Mouse (Mus musculus): ENCODE measurements around the gene Wdr12. TPM values are rescaled to one million over a fixed set of nuclear protein-coding genes. Genes with fewer than 3 reads are reported as not detected.
"Not testable (repeated sequence)": the region's sequence is repeated elsewhere in the genome, so short reads cannot be mapped to it uniquely, and the experiment has no call there.

The Wdr12 gene
- 43.7 and 46.8 TPM in 2 replicates for polyA plus RNA-seq (2016; fragmentation: Nextera tagmentation; extraction: Ambion mirVana)

- Histone ChIP-seq H3K27ac (replicated peaks) (peak within 1 kb of the TSS; percentile 98), H3K4me2 (replicated peaks) (peak within 1 kb of the TSS; percentile 86), H3K9ac (replicated peaks) (peak within 1 kb of the TSS; percentile 93), H3K4me3 (peak within 1 kb of the TSS; percentile 94), H3K9me3 (no peaks in the 10 kb centered on the region), H3K36me3 (peaks cover 8% of the 10 kb centered on the region; the same call in 1 of the 2 replicates), H3K27me3 (no peaks in the 10 kb centered on the region), H3K4me1 (peaks cover 7% of the 10 kb centered on the region)
- peak; percentile 97 for ATAC-seq (ENCODE audit: low FRiP score, low read depth)
- WGBS = under 1% methylated on average over 63 of the region's 71 CpGs
These were observed at the start of gene Wdr12, which contains the start of gene Carf for GRCm38 (mm10) chr1:60098024-60098781. Gene Wdr12 (minus strand): TSS chr1:60098645. Gene Carf (plus strand): TSS chr1:60098247.

- H3K27me3 ChIP-seq = no peaks in the 10 kb centered on the region
- no peak overlapping the region for H3K4me2 ChIP-seq (replicated peaks)
- WGBS = 43% methylated on average over 9 of the region's 9 CpGs
- H3K4me3 ChIP-seq = no peak overlapping the region
- H3K9ac ChIP-seq (replicated peaks) = no peak overlapping the region
- no peak overlapping the region for H3K27ac ChIP-seq (replicated peaks)
- no peaks in the 10 kb centered on the region for H3K36me3 ChIP-seq
- no peaks in the 10 kb centered on the region for H3K9me3 ChIP-seq
- no peak for ATAC-seq (ENCODE audit: low FRiP score, low read depth)
- H3K4me1 ChIP-seq = no peaks in the 10 kb centered on the region
These were observed 38.9 kb upstream of the Wdr12 start for GRCm38 (mm10) chr1:60137346-60137745.

- H3K36me3 ChIP-seq = peaks cover 8% of the 10 kb centered on the region
- H3K9ac ChIP-seq (replicated peaks) = no peak overlapping the region
- H3K4me3 ChIP-seq = no peak overlapping the region
- H3K27me3 ChIP-seq = no peaks in the 10 kb centered on the region
- ATAC-seq (ENCODE audit: low FRiP score, low read depth) = no peak
- 84% methylated on average over 7 of the region's 7 CpGs for WGBS
- peaks cover 4% of the 10 kb centered on the region; the same call in 1 of the 2 replicates for H3K9me3 ChIP-seq
- no peaks in the 10 kb centered on the region for H3K4me1 ChIP-seq
- H3K27ac ChIP-seq (replicated peaks) = no peak overlapping the region
- no peak overlapping the region for H3K4me2 ChIP-seq (replicated peaks)
These were observed 19.4 kb upstream of the Wdr12 start for GRCm38 (mm10) chr1:60117721-60118455.

- Histone ChIP-seq H3K27ac (replicated peaks) (no peak overlapping the region), H3K4me1 (no peaks in the 10 kb centered on the region), H3K9ac (replicated peaks) (no peak overlapping the region), H3K36me3 (peaks cover 11% of the 10 kb centered on the region), H3K9me3 (no peaks in the 10 kb centered on the region), H3K4me3 (no peak overlapping the region), H3K4me2 (replicated peaks) (no peak overlapping the region), H3K27me3 (no peaks in the 10 kb centered on the region)
- 100% methylated on average over 1 of the region's 1 CpGs for WGBS
- ATAC-seq (ENCODE audit: low FRiP score, low read depth) = no peak
These were observed 6.1 kb upstream of the Wdr12 start for GRCm38 (mm10) chr1:60104582-60104981.

- Histone ChIP-seq H3K4me2 (replicated peaks) (peak overlapping the region; percentile 86), H3K36me3 (peaks cover 5% of the 10 kb centered on the region; the same call in 1 of the 2 replicates), H3K27me3 (no peaks in the 10 kb centered on the region), H3K4me3 (peak overlapping the region; percentile 94), H3K9me3 (no peaks in the 10 kb centered on the region), H3K9ac (replicated peaks) (peak overlapping the region; percentile 93), H3K4me1 (peaks cover 7% of the 10 kb centered on the region), H3K27ac (replicated peaks) (peak overlapping the region; percentile 98)
- WGBS = 16% methylated on average over 9 of the region's 9 CpGs
- ATAC-seq (ENCODE audit: low FRiP score, low read depth) = no peak
These were observed 394 bp upstream of the Wdr12 start for GRCm38 (mm10) chr1:60098839-60099238.

- H3K4me1 ChIP-seq = peaks cover 7% of the 10 kb centered on the region
- WGBS = under 1% methylated on average over 25 of the region's 25 CpGs
- no peaks in the 10 kb centered on the region for H3K27me3 ChIP-seq
- H3K36me3 ChIP-seq = peaks cover 8% of the 10 kb centered on the region; the same call in 1 of the 2 replicates
- H3K9ac ChIP-seq (replicated peaks) = peak overlapping the region; percentile 93
- H3K4me3 ChIP-seq = peak overlapping the region; percentile 94
- H3K4me2 ChIP-seq (replicated peaks) = peak overlapping the region; percentile 86
- peak; percentile 89 for ATAC-seq (ENCODE audit: low FRiP score, low read depth)
- no peaks in the 10 kb centered on the region for H3K9me3 ChIP-seq
- H3K27ac ChIP-seq (replicated peaks) = peak overlapping the region; percentile 98
These were observed 995 bp downstream of the Wdr12 start for GRCm38 (mm10) chr1:60097277-60098023.

- 10% methylated on average over 13 of the region's 13 CpGs for WGBS
- Histone ChIP-seq H3K36me3 (peaks cover 12% of the 10 kb centered on the region; the same call in 1 of the 2 replicates), H3K27ac (replicated peaks) (no peak overlapping the region), H3K4me3 (peak overlapping the region; percentile 94), H3K27me3 (no peaks in the 10 kb centered on the region), H3K4me2 (replicated peaks) (peak overlapping the region; percentile 86), H3K9me3 (no peaks in the 10 kb centered on the region), H3K4me1 (peaks cover 7% of the 10 kb centered on the region), H3K9ac (replicated peaks) (peak overlapping the region; percentile 93)
- ATAC-seq (ENCODE audit: low FRiP score, low read depth) = no peak
These were observed 1.7 kb downstream of the Wdr12 start for GRCm38 (mm10) chr1:60096572-60097276.

- no peak for ATAC-seq (ENCODE audit: low FRiP score, low read depth)
- H3K9ac ChIP-seq (replicated peaks) = no peak overlapping the region
- no peak overlapping the region for H3K4me2 ChIP-seq (replicated peaks)
- no peak overlapping the region for H3K4me3 ChIP-seq
- WGBS = 91% methylated on average over 6 of the region's 6 CpGs
- no peaks in the 10 kb centered on the region for H3K4me1 ChIP-seq
- H3K27me3 ChIP-seq = no peaks in the 10 kb centered on the region
- peaks cover 41% of the 10 kb centered on the region for H3K36me3 ChIP-seq
- no peak overlapping the region for H3K27ac ChIP-seq (replicated peaks)
- no peaks in the 10 kb centered on the region for H3K9me3 ChIP-seq
These were observed 22.0 kb downstream of the Wdr12 start for GRCm38 (mm10) chr1:60076411-60076810.

- no peak overlapping the region for H3K27ac ChIP-seq (replicated peaks)
- no peaks in the 10 kb centered on the region for H3K27me3 ChIP-seq
- H3K4me1 ChIP-seq = no peaks in the 10 kb centered on the region
- WGBS = 87% methylated on average over 3 of the region's 3 CpGs
- no peaks in the 10 kb centered on the region for H3K9me3 ChIP-seq
- peaks cover 36% of the 10 kb centered on the region for H3K36me3 ChIP-seq
- H3K9ac ChIP-seq (replicated peaks) = no peak overlapping the region
- no peak overlapping the region for H3K4me2 ChIP-seq (replicated peaks)
- H3K4me3 ChIP-seq = no peak overlapping the region
- ATAC-seq (ENCODE audit: low FRiP score, low read depth) = no peak
These were observed 22.9 kb downstream of the Wdr12 start for GRCm38 (mm10) chr1:60075590-60075989.

GRCm38 (mm10) chr1:60074935-60075334, 23.5 kb downstream of the Wdr12 start:
- Histone ChIP-seq H3K4me3 (no peak overlapping the region), H3K4me1 (no peaks in the 10 kb centered on the region), H3K27ac (replicated peaks) (no peak overlapping the region), H3K27me3 (no peaks in the 10 kb centered on the region), H3K9me3 (no peaks in the 10 kb centered on the region), H3K4me2 (replicated peaks) (no peak overlapping the region), H3K36me3 (peaks cover 32% of the 10 kb centered on the region), H3K9ac (replicated peaks) (no peak overlapping the region)
- WGBS = 91% methylated on average over 2 of the region's 2 CpGs
- ATAC-seq (ENCODE audit: low FRiP score, low read depth) = no peak

GRCm38 (mm10) chr1:60070725-60071124, 27.7 kb downstream of the Wdr12 start:
- H3K36me3 ChIP-seq, H3K4me3 ChIP-seq: not testable (repeated sequence)

More at GRCm38 (mm10) chr1:60070725-60071124, 27.7 kb downstream of the Wdr12 start:
- ATAC-seq (ENCODE audit: low FRiP score, low read depth); H3K27me3 ChIP-seq; H3K4me2 ChIP-seq (replicated peaks); H3K9me3 ChIP-seq; H3K4me1 ChIP-seq; H3K9ac ChIP-seq (replicated peaks); H3K27ac ChIP-seq (replicated peaks): not testable (repeated sequence)

Data from midbrain, embryonic 12.5 days (tissue).